Mouse (Mus musculus) intestine, postnatal 0 days (tissue): ENCODE measurements around the gene Trp53inp2. TPM values are rescaled to one million over a fixed set of nuclear protein-coding genes. Genes with fewer than 3 reads are reported as not detected.

Source experiments
- ATAC-seq: fragments of 200-750 bp; cut with Nextera tagmentation; 2 replicates; pipeline ENCODE4 v1.8.0; 2017; ENCODE audit warnings: mild to moderate bottlenecking, moderate TSS enrichment, moderate library complexity
- H3K27ac ChIP-seq: fragments of 300-500 bp; sonication (generic); 2 replicates; pipeline ENCODE4 v1.5.1; 2014; ENCODE audit warnings: mild to moderate bottlenecking, low read depth, low read length, moderate library complexity
- H3K27me3 ChIP-seq: fragments of 300-500 bp; sonication (generic); replicated peaks from 2 replicates; pipeline ENCODE4 v1.6.1; 2014; ENCODE audit warnings: low read length, mixed read lengths; ENCODE audit not compliant: control insufficient read depth, insufficient read depth
- H3K36me3 ChIP-seq: fragments of 300-500 bp; sonication (generic); 2 replicates; pipeline ENCODE4 v1.6.1; 2014; ENCODE audit warnings: mild to moderate bottlenecking, moderate library complexity; ENCODE audit not compliant: control insufficient read depth, insufficient read depth
- H3K4me1 ChIP-seq: fragments of 300-500 bp; sonication (generic); replicated peaks from 2 replicates; pipeline ENCODE4 v1.6.1; 2014; ENCODE audit warnings: antibody characterized with exemption, low read length, mixed read lengths; ENCODE audit not compliant: control insufficient read depth, insufficient read depth
- H3K4me2 ChIP-seq: fragments of 300-500 bp; sonication (generic); replicated peaks from 2 replicates; pipeline ENCODE4 v1.6.1; 2014; ENCODE audit warnings: low read depth, mild to moderate bottlenecking, moderate library complexity
- H3K4me3 ChIP-seq: fragments of 300-500 bp; sonication (generic); 2 replicates; pipeline ENCODE4 v1.5.1; 2014; ENCODE audit warnings: low read depth, low read length
- H3K9ac ChIP-seq: fragments of 300-500 bp; sonication (generic); 2 replicates; pipeline ENCODE4 v1.6.1; 2014; ENCODE audit warnings: mild to moderate bottlenecking, low read depth, low read length
- H3K9me3 ChIP-seq: fragments of 300-500 bp; sonication (generic); 2 replicates; pipeline ENCODE4 v1.6.1; 2016; ENCODE audit warnings: mixed run types; ENCODE audit not compliant: control insufficient read depth
- CTCF ChIP-seq: sonication (generic); IDR thresholded peaks from 2 replicates; pipeline ENCODE4 v1.5.1; 2016; ENCODE audit warnings: low read depth, mild to moderate bottlenecking, control low read depth, antibody characterized with exemption, moderate library complexity
- WGBS: fragments of 180-500 bp; shearing (Covaris S2); extraction: QIAGEN DNeasy Blood & Tissue Kit; methylation state at CpG from one replicate; pipeline ENCODE4 v1.1.7; 2014; 5-methylcytosine and 5-hydroxymethylcytosine counted together
- polyA plus RNA-seq: library from polyadenylated mRNA; unstranded; fragments of >200 nt; fragmentation: Nextera tagmentation; extraction: Ambion mirVana; gene quantifications from 2 replicates; pipeline ENCODE4 v1.2.1, GENCODE M21; 2015

Trp53inp2 gene
- polyA plus RNA-seq, 1 experiment from 2014 or later = 33.7 TPM

DNA sequence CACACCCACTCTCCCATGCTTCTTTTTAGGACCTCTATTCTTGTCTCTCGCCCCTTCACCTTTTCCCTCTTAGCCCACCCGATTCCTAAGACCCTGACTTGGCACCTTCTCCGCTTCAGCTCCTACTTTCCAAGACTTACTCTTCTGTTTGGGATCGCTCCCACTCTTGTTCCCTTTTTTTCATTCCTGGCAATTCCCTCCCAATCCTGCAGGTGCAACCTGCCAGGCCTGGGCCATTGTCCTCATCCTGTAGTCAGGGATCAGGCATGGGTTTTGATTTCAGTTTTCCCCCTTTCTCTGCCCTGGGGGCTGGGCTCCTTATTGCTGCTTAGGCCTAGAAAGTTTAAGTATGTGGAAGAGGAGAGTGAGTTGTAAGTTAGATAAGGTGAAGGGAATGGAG lies 6.2 kb downstream of the Trp53inp2 start:
- H3K27me3 ChIP-seq = no peaks in the 10 kb centered on the region
- peaks cover 55% of the 10 kb centered on the region for H3K36me3 ChIP-seq
- 83% methylated on average over 4 of the region's 4 CpGs for WGBS
- H3K9ac ChIP-seq = no peak overlapping the region
- H3K4me1 ChIP-seq = peaks cover 13% of the 10 kb centered on the region
- H3K9me3 ChIP-seq = no peaks in the 10 kb centered on the region
- no peak overlapping the region for H3K27ac ChIP-seq
- H3K4me3 ChIP-seq = no peak overlapping the region
- no peak for TF ChIP-seq CTCF
- no peak for ATAC-seq
- no peak overlapping the region for H3K4me2 ChIP-seq

- 87% methylated on average over 2 of the region's 2 CpGs for WGBS
- Histone ChIP-seq H3K36me3 (peaks cover 60% of the 10 kb centered on the region), H3K27me3 (no peaks in the 10 kb centered on the region), H3K27ac (no peak overlapping the region), H3K4me1 (0 out of 2 replicates have a peak, but pooled peaks cover under 1% of the 10 kb centered on the region), H3K4me2 (no peak overlapping the region), H3K9me3 (no peaks in the 10 kb centered on the region), H3K4me3 (no peak overlapping the region), H3K9ac (no peak overlapping the region)
- no peak for ATAC-seq
- no peak for TF ChIP-seq CTCF
Measured at GRCm38 (mm10) chr2:155388573-155388972, 7.7 kb downstream of the Trp53inp2 start.

DNA sequence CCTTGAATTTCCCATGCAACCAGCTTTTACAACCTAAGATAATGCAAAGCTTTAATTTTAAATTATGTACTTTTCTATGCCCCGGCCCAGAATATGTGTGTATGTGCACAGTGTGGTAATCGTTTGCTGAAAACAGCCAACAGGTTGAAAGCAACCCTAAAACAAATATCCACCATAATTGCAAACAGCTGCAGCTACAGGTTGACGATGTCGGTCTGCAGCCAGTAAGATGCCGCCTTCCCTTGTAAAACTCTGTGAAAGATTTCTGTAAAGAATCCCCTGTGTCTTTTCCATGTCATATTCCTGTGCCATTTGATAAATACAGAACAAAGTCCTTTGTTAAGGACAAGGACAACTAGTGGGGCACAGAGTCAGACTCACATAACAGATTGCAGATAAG lies 13.7 kb downstream of the Trp53inp2 start:
- WGBS = 70% methylated on average over 5 of the region's 5 CpGs
- H3K4me3 ChIP-seq = no peak overlapping the region
- peaks cover 42% of the 10 kb centered on the region for H3K36me3 ChIP-seq
- no peak overlapping the region for H3K4me2 ChIP-seq
- ATAC-seq = no peak
- H3K9ac ChIP-seq = no peak overlapping the region
- H3K9me3 ChIP-seq = no peaks in the 10 kb centered on the region
- TF ChIP-seq CTCF = no peak
- no peaks in the 10 kb centered on the region for H3K4me1 ChIP-seq
- no peaks in the 10 kb centered on the region for H3K27me3 ChIP-seq
- no peak overlapping the region for H3K27ac ChIP-seq

DNA sequence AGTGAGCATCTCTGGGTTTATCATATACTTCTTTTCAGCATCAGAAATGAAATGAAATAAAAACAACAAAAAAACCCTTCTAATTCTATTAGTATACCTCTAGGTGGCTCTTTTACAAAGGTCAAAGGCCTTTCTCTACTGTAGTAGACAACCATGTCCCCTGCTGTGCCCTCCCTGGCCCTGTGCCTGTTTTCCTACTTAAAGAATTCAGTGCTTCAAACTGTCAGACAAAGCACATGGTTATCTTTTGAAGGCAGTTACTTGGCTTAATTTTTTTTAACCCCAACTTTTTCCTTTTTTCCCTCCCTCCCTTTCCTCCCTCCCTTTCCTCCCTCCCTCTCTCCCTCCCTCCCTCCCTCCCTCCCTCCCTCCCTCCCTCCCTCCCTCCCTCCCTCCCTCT lies 19.4 kb downstream of the Trp53inp2 start:
- Histone ChIP-seq H3K27ac (no peak overlapping the region), H3K4me2 (no peak overlapping the region), H3K9ac (no peak overlapping the region), H3K9me3 (no peaks in the 10 kb centered on the region), H3K27me3 (no peaks in the 10 kb centered on the region), H3K4me3 (no peak overlapping the region), H3K4me1 (no peaks in the 10 kb centered on the region), H3K36me3 (peaks cover 30% of the 10 kb centered on the region)
- TF ChIP-seq CTCF = no peak
- no peak for ATAC-seq

GRCm38 (mm10) chr2:155401926-155402325 lies 21.1 kb downstream of the Trp53inp2 start:
- no peaks in the 10 kb centered on the region for H3K9me3 ChIP-seq
- H3K4me2 ChIP-seq = no peak overlapping the region
- 95% methylated on average over 4 of the region's 4 CpGs for WGBS
- H3K36me3 ChIP-seq = peaks cover 35% of the 10 kb centered on the region
- no peaks in the 10 kb centered on the region for H3K4me1 ChIP-seq
- no peak for TF ChIP-seq CTCF
- no peaks in the 10 kb centered on the region for H3K27me3 ChIP-seq
- ATAC-seq = no peak
- H3K4me3 ChIP-seq = no peak overlapping the region
- no peak overlapping the region for H3K9ac ChIP-seq
- no peak overlapping the region for H3K27ac ChIP-seq

GRCm38 (mm10) chr2:155404635-155405034 lies 23.8 kb downstream of the Trp53inp2 start:
- no peaks in the 10 kb centered on the region for H3K9me3 ChIP-seq
- H3K4me3 ChIP-seq = no peak overlapping the region
- H3K27ac ChIP-seq = peak overlapping the region; percentile 50
- WGBS = 76% methylated on average over 1 of the region's 1 CpGs
- peaks cover 48% of the 10 kb centered on the region for H3K36me3 ChIP-seq
- no peaks in the 10 kb centered on the region for H3K27me3 ChIP-seq
- H3K4me1 ChIP-seq = no peaks in the 10 kb centered on the region
- no peak overlapping the region for H3K4me2 ChIP-seq
- TF ChIP-seq CTCF = no peak
- H3K9ac ChIP-seq = no peak overlapping the region
- peak; percentile 49 for ATAC-seq

DNA sequence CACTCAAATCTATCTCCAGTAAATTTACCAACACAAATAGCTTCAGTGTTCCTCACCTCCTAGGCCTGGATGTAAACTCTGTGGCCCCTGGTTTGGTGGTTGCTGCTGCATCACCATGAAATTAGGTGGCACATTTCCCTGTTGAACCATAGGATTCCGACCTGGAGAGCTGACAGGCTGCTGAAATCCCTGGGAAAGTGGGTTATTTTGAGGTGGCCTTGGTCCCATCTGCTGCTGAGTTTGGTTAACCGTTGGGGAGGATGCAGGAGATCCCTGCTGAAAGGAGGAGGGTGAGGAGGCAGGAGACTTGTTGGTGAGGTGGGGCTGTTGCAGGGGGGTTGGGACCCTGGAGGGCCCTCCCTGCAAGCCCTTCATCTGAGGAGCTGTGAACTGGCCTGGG lies 40.1 kb downstream of the Trp53inp2 start:
- 76% methylated on average over 2 of the region's 2 CpGs for WGBS
- no peak for TF ChIP-seq CTCF
- Histone ChIP-seq H3K9ac (no peak overlapping the region), H3K4me2 (no peak overlapping the region), H3K4me1 (no peaks in the 10 kb centered on the region), H3K27me3 (no peaks in the 10 kb centered on the region), H3K9me3 (no peaks in the 10 kb centered on the region), H3K27ac (no peak overlapping the region), H3K4me3 (no peak overlapping the region), H3K36me3 (peaks cover 31% of the 10 kb centered on the region)
- ATAC-seq = no peak
